Mouse (Mus musculus) hindbrain, embryonic 12.5 days (tissue): ENCODE data around the gene Zbtb34. TPM values are rescaled to one million over a fixed set of nuclear protein-coding genes. Genes with fewer than 3 reads are reported as not detected.

ENCODE experiments used
- ATAC-seq: fragments of 200-750 bp; cut with Nextera tagmentation; 2 replicates; pipeline ENCODE4 v1.8.0; 2017; ENCODE audit warnings: moderate TSS enrichment; ENCODE audit not compliant: low FRiP score
- H3K27ac ChIP-seq: fragments of 300-500 bp; sonication (generic); 2 replicates; pipeline ENCODE4 v1.5.1; 2016; ENCODE audit warnings: mild to moderate bottlenecking
- H3K27me3 ChIP-seq: fragments of 300-500 bp; sonication (generic); 2 replicates; pipeline ENCODE4 v1.6.1; 2016; ENCODE audit warnings: mild to moderate bottlenecking
- H3K36me3 ChIP-seq: fragments of 300-500 bp; sonication (generic); 2 replicates; pipeline ENCODE4 v1.6.1; 2016; ENCODE audit warnings: mild to moderate bottlenecking
- H3K4me1 ChIP-seq: fragments of 300-500 bp; sonication (generic); 2 replicates; pipeline ENCODE4 v1.6.1; 2016
- H3K4me2 ChIP-seq: fragments of 300-500 bp; sonication (generic); replicated peaks from 2 replicates; pipeline ENCODE4 v1.6.1; 2016; ENCODE audit warnings: mild to moderate bottlenecking
- H3K4me3 ChIP-seq: fragments of 300-500 bp; sonication (generic); 2 replicates; pipeline ENCODE4 v1.5.1; 2016; ENCODE audit warnings: mild to moderate bottlenecking
- H3K9ac ChIP-seq: fragments of 300-500 bp; sonication (generic); 2 replicates; pipeline ENCODE4 v1.6.1; 2016; ENCODE audit warnings: mild to moderate bottlenecking, moderate library complexity
- H3K9me3 ChIP-seq: fragments of 300-500 bp; sonication (generic); replicated peaks from 2 replicates; pipeline ENCODE4 v1.6.1; 2016; ENCODE audit warnings: mild to moderate bottlenecking
- WGBS: fragments of 180-500 bp; shearing (Covaris S2); methylation state at CpG from one replicate; pipeline ENCODE4 v1.1.7; 2016; 5-methylcytosine and 5-hydroxymethylcytosine counted together
- polyA plus RNA-seq: library from polyadenylated mRNA; unstranded; fragments of >200 nt; fragmentation: Nextera tagmentation; extraction: Ambion mirVana; gene quantifications from 2 replicates; pipeline ENCODE4 v1.2.1, GENCODE M21; 2016

Gene Zbtb34
- 10.0 and 12.0 TPM in 2 replicates for polyA plus RNA-seq

GRCm38 (mm10) chr2:33430771-33431699, at the start of gene Zbtb34:
TSS of gene Zbtb34 (minus strand) at chr2:33431324.
- H3K27ac ChIP-seq = peak within 1 kb of the TSS; percentile 52
- H3K4me3 ChIP-seq = peak within 1 kb of the TSS; percentile 90
- peaks cover 37% of the 10 kb centered on the region for H3K4me1 ChIP-seq
- ATAC-seq = peak; percentile 64
- H3K27me3 ChIP-seq = no peaks in the 10 kb centered on the region
- peak within 1 kb of the TSS; percentile 98 for H3K9ac ChIP-seq
- H3K9me3 ChIP-seq = no peaks in the 10 kb centered on the region
- 0 out of 2 replicates have a peak, but pooled peaks cover 6% of the 10 kb centered on the region for H3K36me3 ChIP-seq
- WGBS = under 1% methylated on average over 53 of the region's 102 CpGs
- H3K4me2 ChIP-seq = peak within 1 kb of the TSS; percentile 83

- H3K27me3 ChIP-seq = no peaks in the 10 kb centered on the region
- no peaks in the 10 kb centered on the region for H3K9me3 ChIP-seq
- H3K27ac ChIP-seq = no peak overlapping the region
- H3K4me1 ChIP-seq = no peaks in the 10 kb centered on the region
- no peaks in the 10 kb centered on the region for H3K36me3 ChIP-seq
- no peak for ATAC-seq
- no peak overlapping the region for H3K4me3 ChIP-seq
- WGBS = 92% methylated on average over 10 of the region's 10 CpGs
- H3K9ac ChIP-seq = no peak overlapping the region
- H3K4me2 ChIP-seq = no peak overlapping the region
These were observed 47.0 kb upstream of the Zbtb34 start for GRCm38 (mm10) chr2:33477961-33478755.

GRCm38 (mm10) chr2:33475961-33476360, 44.8 kb upstream of the Zbtb34 start:
- Histone ChIP-seq H3K4me2 (no peak overlapping the region), H3K4me3 (no peak overlapping the region), H3K4me1 (no peaks in the 10 kb centered on the region), H3K9me3 (no peaks in the 10 kb centered on the region), H3K9ac (no peak overlapping the region), H3K36me3 (no peaks in the 10 kb centered on the region), H3K27me3 (no peaks in the 10 kb centered on the region), H3K27ac (no peak overlapping the region)
- no peak for ATAC-seq

GRCm38 (mm10) chr2:33468466-33469097, 37.5 kb upstream of the Zbtb34 start, which contains the start of gene Zbtb43:
TSS of gene Zbtb43 (minus strand) at chr2:33468559.
- Histone ChIP-seq H3K9ac (peak within 1 kb of the TSS; percentile 95), H3K4me2 (peak within 1 kb of the TSS; percentile 91), H3K27ac (peak within 1 kb of the TSS; percentile 66), H3K4me3 (peak within 1 kb of the TSS; percentile 96), H3K36me3 (peaks cover 10% of the 10 kb centered on the region), H3K4me1 (peaks cover 25% of the 10 kb centered on the region), H3K27me3 (no peaks in the 10 kb centered on the region), H3K9me3 (no peaks in the 10 kb centered on the region)
- ATAC-seq = peak; percentile 95
- 6% methylated on average over 36 of the region's 36 CpGs for WGBS

- WGBS = 7% methylated on average over 55 of the region's 57 CpGs
- ATAC-seq = peak; percentile 73
- Histone ChIP-seq H3K27ac (peak overlapping the region; percentile 66), H3K4me2 (peak overlapping the region; percentile 91), H3K4me3 (peak overlapping the region; percentile 96), H3K27me3 (no peaks in the 10 kb centered on the region), H3K9ac (peak overlapping the region; percentile 95), H3K36me3 (peaks cover 18% of the 10 kb centered on the region), H3K9me3 (no peaks in the 10 kb centered on the region), H3K4me1 (peaks cover 25% of the 10 kb centered on the region)
These were observed 36.7 kb upstream of the Zbtb34 start for GRCm38 (mm10) chr2:33467546-33468465.

GRCm38 (mm10) chr2:33465966-33466365, 34.8 kb upstream of the Zbtb34 start:
- H3K4me3 ChIP-seq = no peak overlapping the region
- H3K4me1 ChIP-seq = peaks cover 25% of the 10 kb centered on the region
- no peak overlapping the region for H3K27ac ChIP-seq
- 78% methylated on average over 4 of the region's 4 CpGs for WGBS
- no peak overlapping the region for H3K4me2 ChIP-seq
- no peaks in the 10 kb centered on the region for H3K27me3 ChIP-seq
- no peaks in the 10 kb centered on the region for H3K9me3 ChIP-seq
- H3K9ac ChIP-seq = no peak overlapping the region
- H3K36me3 ChIP-seq = peaks cover 30% of the 10 kb centered on the region
- ATAC-seq = no peak

GRCm38 (mm10) chr2:33465215-33465614, 34.1 kb upstream of the Zbtb34 start:
- H3K36me3 ChIP-seq = peaks cover 36% of the 10 kb centered on the region
- no peak overlapping the region for H3K4me3 ChIP-seq
- H3K27ac ChIP-seq = no peak overlapping the region
- no peak for ATAC-seq
- no peaks in the 10 kb centered on the region for H3K9me3 ChIP-seq
- H3K27me3 ChIP-seq = no peaks in the 10 kb centered on the region
- no peak overlapping the region for H3K9ac ChIP-seq
- H3K4me1 ChIP-seq = peaks cover 25% of the 10 kb centered on the region
- no peak overlapping the region for H3K4me2 ChIP-seq
- WGBS = 60% methylated on average over 5 of the region's 5 CpGs

GRCm38 (mm10) chr2:33462066-33462465, 30.9 kb upstream of the Zbtb34 start:
- Histone ChIP-seq H3K27ac (no peak overlapping the region), H3K4me3 (no peak overlapping the region), H3K9me3 (no peaks in the 10 kb centered on the region), H3K4me1 (peaks cover 17% of the 10 kb centered on the region), H3K9ac (no peak overlapping the region), H3K27me3 (no peaks in the 10 kb centered on the region), H3K36me3 (peaks cover 54% of the 10 kb centered on the region), H3K4me2 (no peak overlapping the region)
- WGBS = 85% methylated on average over 7 of the region's 7 CpGs
- ATAC-seq = no peak

GRCm38 (mm10) chr2:33461066-33461465, 29.9 kb upstream of the Zbtb34 start:
- ATAC-seq = no peak
- Histone ChIP-seq H3K36me3 (peaks cover 57% of the 10 kb centered on the region), H3K4me1 (peaks cover 12% of the 10 kb centered on the region; the same call in 1 of the 2 replicates), H3K4me2 (no peak overlapping the region), H3K9me3 (no peaks in the 10 kb centered on the region), H3K9ac (no peak overlapping the region), H3K4me3 (no peak overlapping the region), H3K27ac (no peak overlapping the region), H3K27me3 (no peaks in the 10 kb centered on the region)
- 61% methylated on average over 1 of the region's 1 CpGs for WGBS

- no peak for ATAC-seq
- Histone ChIP-seq H3K27ac (no peak overlapping the region), H3K4me3 (no peak overlapping the region), H3K4me2 (no peak overlapping the region), H3K9me3 (no peaks in the 10 kb centered on the region), H3K9ac (no peak overlapping the region), H3K27me3 (no peaks in the 10 kb centered on the region), H3K4me1 (no peaks in the 10 kb centered on the region), H3K36me3 (peaks cover 67% of the 10 kb centered on the region)
- 94% methylated on average over 4 of the region's 4 CpGs for WGBS
These were observed 28.5 kb upstream of the Zbtb34 start for GRCm38 (mm10) chr2:33459660-33460059.

GRCm38 (mm10) chr2:33456696-33457095, 25.6 kb upstream of the Zbtb34 start:
- no peak overlapping the region for H3K4me3 ChIP-seq
- no peaks in the 10 kb centered on the region for H3K27me3 ChIP-seq
- peaks cover 66% of the 10 kb centered on the region for H3K36me3 ChIP-seq
- no peak overlapping the region for H3K27ac ChIP-seq
- H3K9ac ChIP-seq = no peak overlapping the region
- 81% methylated on average over 3 of the region's 3 CpGs for WGBS
- ATAC-seq = no peak
- no peaks in the 10 kb centered on the region for H3K9me3 ChIP-seq
- no peaks in the 10 kb centered on the region for H3K4me1 ChIP-seq
- H3K4me2 ChIP-seq = no peak overlapping the region
